Mouse (Mus musculus) left cerebral cortex, adult 8-10 months (tissue): ENCODE data around the gene Gm4744. TPM values are rescaled to one million over a fixed set of nuclear protein-coding genes. Genes with fewer than 3 reads are reported as not detected.
"Not testable (repeated sequence)": the region's sequence is repeated elsewhere in the genome, so short reads cannot be mapped to it uniquely, and the experiment has no call there.

Source experiments
- DNase-seq, 2 experiments: peaks; one replicate each; pipeline ENCODE4 v3.0.0; 2022; ENCODE audit warnings: low spot score in 2 of 2
- total RNA-seq, 4 experiments: library from RNA; stranded (reverse); gene quantifications; 2 replicates each; pipeline ENCODE4 v1.2.4; 2022

The Gm4744 gene
- total RNA-seq, result not detected

DNA sequence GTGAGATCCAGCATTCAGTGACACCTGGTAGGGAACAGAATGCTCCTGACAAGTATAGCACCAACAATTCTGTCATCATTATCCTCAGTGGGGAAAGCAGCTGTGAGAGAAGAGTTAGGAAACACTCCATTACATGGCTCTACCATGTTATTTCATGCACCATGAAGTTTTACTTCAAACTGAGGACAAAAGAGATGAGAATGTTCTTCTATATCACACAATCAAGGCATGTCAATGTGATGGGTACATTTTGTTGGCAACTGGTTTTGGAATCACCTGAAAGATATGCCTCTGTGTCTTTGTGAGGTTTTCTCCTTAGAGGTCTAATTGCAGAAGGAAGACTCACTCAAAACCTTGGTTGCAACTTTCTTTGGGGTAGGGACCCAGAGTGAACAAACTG is at the start of gene Gm4744:
Gene Gm4744 (minus strand): TSS at position 101 of the 400 bp plus-strand sequence.
- no peak for DNase-seq

DNA sequence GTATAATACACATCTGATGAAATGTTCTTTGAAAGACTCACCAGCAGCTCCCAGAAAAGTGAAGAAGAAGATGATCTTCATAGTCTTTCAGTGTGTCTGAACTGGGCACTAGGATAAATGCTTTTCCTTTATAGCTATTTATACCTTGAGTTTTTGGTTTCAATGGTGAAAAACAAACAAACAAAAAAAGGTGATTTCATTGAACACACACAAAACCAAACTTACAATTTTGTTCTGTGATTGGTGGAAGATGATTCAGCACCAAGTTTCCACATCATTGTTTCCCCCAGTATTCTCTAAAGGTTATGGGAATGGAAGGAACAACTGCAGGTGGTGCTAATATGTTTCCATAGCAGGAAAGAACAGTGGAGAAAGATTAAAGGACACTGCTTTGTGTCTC is 47.7 kb upstream of the Gm4744 start, which contains the start of gene Gm2663:
Gene Gm2663 (minus strand): TSS at position 101 of the 400 bp plus-strand sequence.
- DNase-seq, result not testable (repeated sequence)

- not testable (repeated sequence) for DNase-seq
These were observed 12.8 kb upstream of the Gm4744 start, which contains the start of gene 1810009J06Rik for GRCm38 (mm10) chr6:40964454-40964853. Gene 1810009J06Rik (plus strand): TSS chr6:40964754.

DNA sequence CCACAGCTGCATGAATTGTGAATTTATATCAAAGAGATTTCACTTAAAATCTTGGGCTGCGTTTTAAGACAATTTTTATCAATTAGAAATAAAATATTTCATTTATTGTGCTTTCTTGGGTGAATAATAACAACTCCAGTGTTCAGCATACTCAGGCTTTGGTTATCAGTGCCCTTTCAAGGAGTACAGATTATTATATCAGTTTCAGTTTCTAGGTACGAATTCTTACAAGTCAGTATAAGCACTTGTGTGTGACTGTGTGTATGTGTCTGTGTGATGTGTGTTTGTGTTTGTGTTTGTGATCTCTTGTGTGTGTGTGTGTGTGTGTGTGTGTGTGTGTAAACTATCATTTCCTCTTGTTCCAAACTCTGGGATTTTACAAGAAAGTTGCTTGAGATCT is 2.0 kb upstream of the Gm4744 start:
- DNase-seq, result no peak

DNA sequence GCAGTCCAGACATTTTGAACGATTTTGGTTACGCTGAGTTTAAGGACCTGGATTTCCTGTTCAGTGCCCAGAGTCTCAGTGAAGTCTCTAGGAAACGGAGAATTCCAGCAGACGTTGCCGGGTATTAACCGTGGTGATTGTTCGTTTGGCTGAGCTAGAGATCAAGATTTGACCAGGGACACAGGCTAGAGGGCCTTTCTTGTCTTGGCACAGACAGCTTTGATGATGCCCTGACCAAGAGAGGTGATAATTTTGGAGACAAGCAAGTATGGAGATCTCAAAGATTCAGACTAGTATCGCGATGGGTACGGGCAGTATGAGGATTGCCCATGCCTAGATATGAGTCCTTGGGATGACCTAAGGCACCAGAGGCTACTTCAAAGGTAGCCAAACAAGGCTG is 11.2 kb downstream of the Gm4744 start, which contains the start of gene 1700074P13Rik:
Gene 1700074P13Rik (minus strand): TSS at position 101 of the 400 bp plus-strand sequence.
- DNase-seq, result no peak

- no peak for DNase-seq
These were observed 31.7 kb downstream of the Gm4744 start for GRCm38 (mm10) chr6:40919954-40920353.

DNA sequence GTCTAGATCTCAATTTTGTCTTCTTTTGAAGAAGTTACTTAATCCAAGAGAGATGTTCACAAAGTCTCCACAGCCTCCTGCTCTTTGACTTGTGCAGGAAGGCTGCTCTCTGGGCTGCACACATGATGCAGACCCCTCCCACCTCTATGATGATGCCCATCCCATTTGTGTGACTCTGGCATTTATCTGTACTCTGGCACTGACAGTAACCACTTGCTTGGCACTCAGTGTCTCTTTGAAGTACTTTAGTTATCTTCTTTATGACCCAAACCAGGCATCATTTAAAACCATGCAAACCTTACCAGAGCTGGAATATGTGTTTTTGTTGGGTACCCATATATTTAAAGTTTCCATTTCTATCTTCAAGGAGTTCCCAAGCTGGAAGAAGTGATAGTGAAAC is 51.4 kb downstream of the Gm4744 start, which contains the start of gene Prss58:
Gene Prss58 (minus strand): TSS at position 101 of the 400 bp plus-strand sequence.
- DNase-seq, result no peak

Other genes starting within 250 kb of the Gm4744 start
- gene Moxd2, start 64.4 kb downstream of the Gm4744 start, total RNA-seq, result not detected
- not detected for gene Prss58, start 51.5 kb downstream of the Gm4744 start, total RNA-seq
- not detected for gene 1700074P13Rik, start 11.3 kb downstream of the Gm4744 start, total RNA-seq
- gene 1810009J06Rik, start 12.9 kb upstream of the Gm4744 start, total RNA-seq, result not detected
- not detected for gene Gm2663, start 47.6 kb upstream of the Gm4744 start, total RNA-seq
- not detected for gene 2210010C04Rik, start 83.6 kb upstream of the Gm4744 start, total RNA-seq